Mouse (Mus musculus): ENCODE measurements around the gene Baiap2l1.
A peak's percentile ranks its signal among the peaks of the same experiment; 100 is the strongest.

The Baiap2l1 gene

DNA sequence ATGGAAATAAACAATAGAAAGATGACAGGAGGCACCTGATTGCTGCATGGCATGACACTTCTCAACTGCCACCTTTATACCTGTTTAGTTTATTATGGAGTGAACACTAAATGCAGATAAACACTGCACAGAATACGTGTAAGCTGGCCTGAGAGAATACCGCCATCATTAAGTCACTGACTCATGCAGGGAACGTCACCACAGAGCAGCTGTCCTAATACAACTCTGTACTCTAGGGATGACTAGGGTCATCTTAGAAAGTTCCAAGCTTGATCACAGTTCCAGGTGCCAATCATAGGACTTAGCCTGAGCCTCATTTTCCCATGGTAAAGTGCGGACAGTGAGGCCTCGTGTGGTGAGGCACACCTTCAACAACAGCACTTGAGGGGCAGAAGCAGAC lies 73.3 kb downstream of the Baiap2l1 start:
- no peak for DNase-seq (ENCODE audit: low read depth)

DNA sequence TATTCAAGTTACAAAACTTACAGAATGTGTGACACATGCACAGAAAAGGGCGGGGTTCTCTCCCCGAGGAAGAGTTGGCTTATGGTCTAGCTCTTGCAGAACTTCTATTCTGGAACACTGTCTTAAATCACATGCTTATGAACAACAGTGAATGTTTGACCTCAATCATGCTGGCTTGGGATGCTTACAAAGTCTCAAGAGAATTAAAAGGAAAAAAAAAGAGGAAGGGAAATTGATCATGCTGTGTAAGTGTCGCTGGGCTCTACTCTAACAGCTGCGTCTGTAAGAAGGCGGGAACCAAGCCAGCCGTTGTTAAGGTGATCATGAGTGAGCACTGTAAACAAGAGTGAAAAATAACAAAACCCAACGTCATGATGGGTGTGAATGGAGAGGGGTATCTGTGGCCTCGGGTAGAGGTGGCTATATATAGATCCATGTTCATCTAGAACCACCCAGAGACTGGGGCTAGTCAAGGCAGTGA lies 74.3 kb downstream of the Baiap2l1 start:
- DNase-seq (ENCODE audit: low read depth), result peak; percentile 84

DNA sequence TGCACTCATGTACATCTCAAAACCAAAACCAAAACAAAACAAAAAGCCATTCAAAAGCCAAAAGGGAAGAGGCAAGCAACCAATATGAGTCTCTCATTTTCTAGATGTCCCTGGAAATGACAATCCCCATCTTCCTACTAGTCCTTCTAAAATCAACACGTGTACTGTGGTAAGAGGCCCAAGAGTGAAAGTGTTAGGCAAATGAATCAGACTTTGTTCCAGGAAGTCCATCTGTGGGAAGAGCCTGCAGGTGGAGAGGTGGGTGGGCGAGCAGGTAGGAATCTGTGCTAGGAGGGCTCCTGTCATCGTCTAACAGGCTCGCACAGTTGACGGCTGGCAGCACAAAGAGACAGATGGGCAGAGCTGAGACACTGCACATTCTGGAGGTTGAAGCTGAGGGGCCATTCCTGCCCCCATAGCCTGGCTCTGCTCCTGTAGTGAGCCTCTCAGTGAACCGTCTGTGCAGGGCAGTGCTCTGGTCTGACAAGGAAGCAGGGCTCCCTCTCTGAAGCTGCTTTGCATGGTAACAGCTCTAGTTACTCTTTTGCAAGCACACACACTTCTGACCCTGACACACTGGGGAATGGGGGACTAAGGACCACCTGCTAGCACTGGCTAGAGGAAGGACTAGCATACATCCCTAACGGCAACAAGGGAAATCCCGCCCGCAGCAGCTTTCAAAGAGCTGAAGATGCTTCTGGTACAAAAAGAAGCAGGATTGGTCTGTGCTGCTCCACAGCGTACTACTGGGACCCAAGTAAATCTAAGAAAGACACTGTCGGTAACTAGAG lies 75.2 kb downstream of the Baiap2l1 start:
- DNase-seq (ENCODE audit: low read depth), result no peak

DNA sequence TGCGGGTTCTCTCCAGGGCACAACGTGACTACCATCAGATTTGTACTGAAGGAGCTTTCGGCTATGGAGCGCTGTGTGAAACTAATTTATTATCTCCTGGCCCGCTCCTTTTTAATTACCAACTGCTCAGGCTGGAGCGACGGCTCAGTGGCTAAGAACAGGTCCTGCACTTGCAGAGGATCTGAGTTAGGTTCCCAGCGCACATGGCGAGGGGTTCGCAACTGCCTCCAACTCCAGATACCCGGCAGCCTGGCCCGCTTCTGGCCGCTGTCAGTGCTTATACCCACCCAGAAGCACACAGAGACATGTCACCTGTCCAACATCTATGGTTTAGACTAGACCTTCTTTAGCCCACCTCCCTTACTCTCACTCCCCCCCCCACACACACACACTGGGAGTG lies 78.0 kb downstream of the Baiap2l1 start:
- DNase-seq (ENCODE audit: low read depth), result no peak

DNA sequence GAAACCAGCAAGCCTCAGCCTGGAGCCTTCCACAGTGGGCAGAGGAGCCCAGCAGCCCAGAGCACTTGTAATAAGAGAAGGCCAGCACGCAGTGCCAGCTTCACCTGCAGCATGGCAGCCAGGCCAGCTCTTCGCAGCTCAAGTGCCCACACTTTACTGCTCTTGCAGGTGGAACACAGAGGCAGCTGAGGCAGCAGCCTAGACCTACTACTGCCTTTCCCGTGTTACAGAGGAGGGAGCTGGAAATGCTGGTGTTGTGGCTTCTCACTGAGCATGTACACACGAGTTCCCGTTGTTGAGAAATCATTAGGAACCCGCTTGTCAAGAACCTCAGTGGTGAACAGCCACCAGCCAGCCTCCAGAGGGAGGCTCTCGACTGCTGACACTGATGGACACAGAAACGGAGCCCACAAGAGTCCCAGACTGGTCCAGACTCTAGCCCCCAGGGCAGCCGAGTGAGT lies 78.8 kb downstream of the Baiap2l1 start:
- no peak for DNase-seq (ENCODE audit: low read depth)

DNA sequence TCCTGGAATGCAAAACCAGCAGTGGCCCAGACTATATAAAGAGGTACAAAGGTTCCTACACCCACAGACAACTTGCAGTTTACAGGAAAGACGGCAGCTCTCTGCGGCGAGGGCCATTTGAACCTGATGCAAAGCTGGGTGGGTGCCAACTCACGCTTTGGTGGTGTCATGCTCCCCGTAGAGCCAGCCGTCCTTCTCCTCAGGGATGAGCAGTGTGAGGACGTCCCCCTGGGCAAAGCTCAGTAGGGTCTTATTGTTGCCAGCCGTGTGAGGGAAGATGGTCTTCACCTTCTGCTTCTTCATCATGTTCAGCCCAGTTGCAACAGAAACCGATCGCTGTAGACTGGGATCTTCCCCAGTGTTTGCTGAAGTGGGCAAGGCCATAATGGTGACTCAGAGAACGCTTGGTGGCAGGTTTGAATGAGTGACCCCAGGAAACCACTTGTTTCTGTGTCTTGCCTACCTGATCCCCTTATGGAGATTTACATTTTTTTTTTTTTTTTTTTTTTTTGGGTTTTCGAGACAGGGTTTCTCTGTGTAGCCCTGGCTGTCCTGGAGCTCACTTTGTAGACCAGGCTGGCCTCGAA lies 79.4 kb downstream of the Baiap2l1 start:
- no peak for DNase-seq (ENCODE audit: low read depth)

DNA sequence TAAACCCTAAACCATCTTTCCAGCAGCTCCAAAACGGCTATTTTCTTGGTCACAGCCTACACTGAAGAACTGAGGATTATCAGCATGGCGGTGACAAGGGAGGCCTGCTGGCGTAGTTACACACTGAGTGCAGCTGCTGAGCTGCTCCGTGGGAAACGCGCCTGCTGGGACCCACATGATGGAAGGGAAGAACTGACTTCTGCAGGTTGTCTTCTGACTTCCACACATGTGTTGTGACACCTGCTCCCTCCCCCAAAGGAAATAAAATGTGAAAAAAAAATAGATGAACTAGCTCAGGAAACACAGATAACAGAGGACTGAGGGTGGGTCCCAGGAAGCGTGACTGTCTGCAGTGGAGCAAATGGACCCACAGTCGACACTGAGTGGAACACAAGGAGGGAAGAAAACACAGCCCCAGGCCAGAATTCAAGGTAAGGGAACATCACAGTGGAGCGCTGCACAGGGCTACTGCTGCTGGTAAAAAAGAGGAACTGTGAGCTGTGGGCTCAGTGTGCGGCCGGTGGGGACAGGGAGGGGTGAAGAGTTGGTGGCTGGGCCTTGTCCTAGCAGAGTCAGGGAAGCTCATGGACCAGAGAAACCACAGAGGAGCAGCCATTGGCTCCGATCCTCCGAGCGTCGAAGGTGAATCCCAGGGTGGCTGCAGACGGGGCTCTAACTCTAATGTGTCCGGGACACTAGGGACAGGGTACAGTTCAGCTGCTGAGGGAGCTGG lies 80.8 kb downstream of the Baiap2l1 start:
- DNase-seq (ENCODE audit: low read depth), result no peak

DNA sequence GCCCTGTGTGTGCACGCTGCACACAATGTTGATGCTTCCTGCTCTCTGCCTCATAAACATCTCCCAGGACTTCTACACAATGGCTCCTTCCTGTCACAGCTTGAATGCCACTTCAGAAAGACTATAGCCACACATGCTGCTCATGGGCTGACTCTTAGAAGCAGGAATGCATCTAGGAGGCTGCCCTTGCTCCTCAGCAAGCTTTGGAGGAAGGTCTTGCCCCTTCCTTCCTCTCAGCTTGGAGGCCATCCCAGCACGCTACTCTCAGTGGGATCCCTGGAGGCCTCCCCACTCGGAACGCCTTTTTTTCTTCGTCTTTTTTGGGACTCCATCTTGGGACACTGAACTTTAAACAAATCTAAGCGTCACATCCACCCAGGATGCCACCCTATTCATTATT lies 83.0 kb downstream of the Baiap2l1 start:
- DNase-seq (ENCODE audit: low read depth), result no peak

DNA sequence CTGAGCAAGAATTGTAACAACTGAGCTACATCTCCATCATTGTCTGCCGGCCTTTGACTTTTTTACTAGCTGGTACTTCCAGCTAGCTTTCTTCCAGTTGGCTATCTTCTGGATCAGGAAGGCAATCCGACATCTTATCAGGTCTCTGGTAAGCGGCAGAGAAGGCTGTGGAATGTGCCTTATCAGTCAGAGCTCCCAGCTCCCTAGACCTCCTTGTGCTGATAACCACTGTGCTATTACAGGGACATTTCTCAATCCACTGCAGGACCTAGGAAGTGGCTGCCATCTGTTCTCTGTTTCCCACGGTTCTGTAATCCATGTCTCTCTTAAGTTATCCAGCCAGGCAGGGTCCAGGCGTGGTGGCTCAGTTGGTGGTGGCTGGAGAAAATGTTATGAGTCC lies 86.1 kb downstream of the Baiap2l1 start:
- DNase-seq (ENCODE audit: low read depth), result no peak

DNA sequence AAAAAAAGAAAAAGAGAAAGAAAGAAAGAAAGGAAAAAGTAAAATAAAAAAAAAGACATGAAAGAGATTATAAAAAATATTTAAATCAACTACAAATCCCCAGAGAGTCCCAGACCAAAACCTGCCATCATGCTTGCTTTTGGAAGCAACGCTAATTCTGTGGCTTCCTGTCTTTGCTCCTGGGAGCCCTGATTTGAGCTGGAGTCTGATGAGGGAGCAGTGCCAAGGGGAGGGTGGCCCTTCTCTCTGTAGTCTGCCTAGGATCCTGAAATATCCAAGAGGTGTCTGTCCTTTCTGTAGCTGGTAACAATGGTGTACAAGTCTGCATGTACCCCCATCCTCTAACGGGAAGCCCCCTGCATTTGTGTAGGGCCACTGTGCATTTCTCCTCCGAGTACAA lies 86.8 kb downstream of the Baiap2l1 start:
- DNase-seq (ENCODE audit: low read depth), result no peak

DNA sequence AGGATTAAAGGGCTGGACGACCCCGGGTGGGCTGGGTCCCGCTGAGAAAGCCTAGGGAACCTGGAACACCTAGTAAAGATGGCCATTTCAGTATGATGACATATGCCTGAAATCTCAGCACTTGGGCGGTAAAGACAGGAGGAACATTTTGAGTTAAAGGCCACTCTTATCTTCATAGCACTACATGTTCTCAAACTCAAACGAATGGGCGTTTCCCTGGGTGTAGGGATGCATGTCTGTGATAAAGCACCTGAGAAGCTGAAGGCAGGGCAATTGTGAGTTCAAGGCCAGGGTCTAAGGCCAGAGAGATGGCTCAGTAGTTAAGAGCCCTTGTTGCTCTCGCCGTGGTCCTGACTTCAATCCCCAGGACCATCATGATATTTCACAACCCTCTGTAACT lies 87.5 kb downstream of the Baiap2l1 start:
- no peak for DNase-seq (ENCODE audit: low read depth)

DNA sequence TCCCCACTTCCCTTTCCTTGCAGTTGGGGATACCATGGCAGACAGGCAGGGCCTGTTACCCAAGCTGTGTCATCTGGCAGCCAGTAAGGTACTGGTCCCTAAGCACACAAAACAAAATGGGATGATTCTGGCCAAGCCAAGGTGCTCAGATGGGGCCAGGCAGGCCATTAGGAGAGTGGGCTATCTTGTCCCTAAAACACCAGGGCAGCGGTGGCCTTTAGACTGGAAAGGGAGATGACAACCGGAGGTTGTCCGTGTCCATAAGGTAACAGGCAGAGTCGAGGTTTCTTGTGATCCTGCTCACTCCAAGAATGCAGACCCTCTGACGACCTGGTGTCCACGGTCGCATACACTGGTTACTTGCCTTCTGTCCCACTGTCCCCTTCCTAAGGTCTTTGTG lies 88.0 kb downstream of the Baiap2l1 start:
- no peak for DNase-seq (ENCODE audit: low read depth)

DNA sequence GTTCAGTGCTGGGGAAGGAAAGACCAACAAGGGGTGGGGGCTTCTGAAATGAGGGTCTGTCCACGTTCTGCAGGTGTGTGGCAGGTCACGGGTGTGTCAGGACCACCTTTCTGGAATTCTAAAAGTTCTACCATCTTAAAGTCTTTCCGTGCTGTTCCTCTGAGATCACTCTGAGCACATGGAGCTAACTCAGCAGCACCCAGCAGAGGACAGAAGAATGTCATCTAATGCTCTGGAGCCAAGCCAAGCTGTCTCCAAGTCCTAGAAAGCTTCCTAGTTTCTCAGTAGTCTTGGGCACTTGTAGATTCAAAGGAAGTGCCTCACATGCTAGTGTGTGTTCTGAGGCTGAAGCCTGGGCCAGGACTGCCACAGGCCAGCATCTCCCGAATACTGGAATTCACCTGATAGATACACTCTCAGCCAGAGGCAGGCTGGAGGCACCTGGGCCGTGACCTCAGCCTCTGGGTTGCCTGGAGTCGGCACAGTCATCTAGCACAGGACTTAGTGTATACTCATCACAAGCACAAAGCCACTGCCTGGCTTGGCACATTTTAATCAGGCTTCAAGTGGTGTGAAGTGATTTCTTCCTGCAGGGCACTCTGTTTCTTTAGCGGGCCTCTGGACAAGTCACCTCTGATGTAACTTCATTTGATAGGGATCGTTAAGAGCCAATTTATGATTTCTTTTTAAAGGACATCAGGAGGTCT lies 90.2 kb downstream of the Baiap2l1 start:
- peak; percentile 92 for DNase-seq (ENCODE audit: low read depth)

DNA sequence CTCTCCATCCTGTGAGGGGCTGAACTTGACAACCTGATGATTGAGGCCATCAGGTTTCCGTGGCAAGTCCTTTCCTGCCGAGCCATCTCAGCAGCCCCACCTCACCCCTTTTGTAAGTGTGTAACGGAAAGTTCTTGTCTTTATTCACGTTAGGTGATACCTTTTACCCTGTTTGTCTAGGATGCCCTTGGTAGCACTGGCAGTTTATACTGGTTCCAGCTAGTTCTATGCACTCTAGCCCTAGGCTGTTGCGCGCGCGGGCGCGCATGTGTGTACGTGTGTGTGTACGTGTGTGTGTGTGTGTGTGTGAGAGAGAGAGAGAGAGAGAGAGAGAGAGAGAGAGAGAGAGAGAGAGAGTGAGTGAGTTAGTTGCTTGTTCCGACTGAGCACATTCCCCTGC lies 94.4 kb downstream of the Baiap2l1 start:
- no peak for DNase-seq (ENCODE audit: low read depth)

DNA sequence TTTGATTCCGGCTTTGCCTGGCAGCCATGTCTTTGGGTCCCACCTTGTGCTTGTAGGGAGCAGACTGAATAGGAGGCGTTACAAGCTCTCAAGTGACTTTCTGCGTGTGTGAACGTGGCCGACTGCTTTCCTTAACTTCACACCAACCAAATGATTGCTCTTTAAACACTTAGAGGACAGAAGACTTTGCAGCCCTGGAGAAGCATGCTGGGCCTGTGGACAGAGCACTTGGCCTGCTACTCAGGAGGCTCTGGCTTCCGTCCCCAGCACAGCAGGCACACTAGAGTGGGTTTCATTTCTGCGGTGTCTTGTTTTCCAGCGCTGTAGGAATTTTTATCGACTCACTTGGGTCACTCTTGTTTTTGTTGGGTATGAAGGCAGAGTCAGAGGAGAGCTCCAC lies 94.8 kb downstream of the Baiap2l1 start:
- DNase-seq (ENCODE audit: low read depth), result no peak

DNA sequence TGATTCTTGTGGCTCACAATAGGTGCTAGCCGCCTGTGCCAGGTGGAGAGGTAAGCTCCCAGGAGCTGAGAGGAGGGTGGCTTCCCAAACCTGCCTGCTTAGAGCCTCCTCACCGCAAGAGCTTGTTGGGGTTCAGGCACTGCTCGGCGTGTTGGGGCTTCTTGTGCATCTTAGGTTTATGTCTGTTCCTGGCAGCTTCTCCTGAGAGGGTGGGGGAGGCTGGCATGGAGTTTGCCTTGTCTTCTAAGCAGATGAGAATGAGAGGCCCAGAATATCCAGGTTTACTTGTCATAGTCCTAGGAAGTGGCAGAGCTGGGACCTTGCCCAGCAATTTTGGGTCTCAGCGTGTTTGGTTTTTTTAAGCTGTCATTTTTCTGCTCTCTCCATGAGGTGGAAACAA lies 96.1 kb downstream of the Baiap2l1 start:
- no peak for DNase-seq (ENCODE audit: low read depth)

DNA sequence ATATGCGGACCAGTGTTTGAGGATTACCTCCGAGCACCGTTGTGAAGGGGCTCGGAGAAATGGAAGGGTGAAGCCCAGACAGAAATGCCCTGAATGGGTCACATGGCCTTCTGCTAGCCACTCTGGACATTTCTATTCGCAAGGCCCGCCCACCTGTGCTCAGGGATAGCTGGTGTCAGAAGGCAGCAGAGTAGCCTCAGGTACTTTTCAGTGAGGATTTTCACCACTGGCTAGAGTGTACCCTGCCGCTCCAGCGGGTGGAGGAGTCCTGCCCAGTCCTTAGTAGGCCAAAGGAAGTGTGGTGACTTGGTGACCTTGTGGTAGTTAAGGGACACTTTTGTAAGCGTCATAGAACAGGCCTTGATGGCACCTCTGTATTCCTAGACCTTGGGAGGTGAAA lies 96.6 kb downstream of the Baiap2l1 start:
- DNase-seq (ENCODE audit: low read depth), result no peak

DNA sequence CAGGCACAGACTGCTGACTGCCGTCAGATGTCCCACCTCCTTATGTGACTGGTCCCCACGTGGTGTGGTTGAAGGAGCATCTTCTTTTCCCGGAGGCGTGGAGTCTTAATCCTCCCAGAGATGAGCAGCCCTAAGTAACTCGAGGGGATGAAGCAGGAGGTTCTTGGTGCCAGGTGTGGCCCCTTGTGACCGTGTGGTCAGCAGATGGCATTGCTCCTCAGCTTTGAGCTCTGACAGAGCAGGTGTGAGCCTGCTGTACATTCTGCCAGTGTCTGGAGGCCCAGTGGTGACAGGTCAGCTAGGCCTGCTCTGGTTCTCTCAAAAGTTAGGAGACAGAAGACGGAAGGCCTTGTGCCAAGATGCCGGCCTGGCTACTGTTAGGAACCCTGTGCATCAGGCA lies 97.4 kb downstream of the Baiap2l1 start:
- DNase-seq (ENCODE audit: low read depth), result no peak

DNA sequence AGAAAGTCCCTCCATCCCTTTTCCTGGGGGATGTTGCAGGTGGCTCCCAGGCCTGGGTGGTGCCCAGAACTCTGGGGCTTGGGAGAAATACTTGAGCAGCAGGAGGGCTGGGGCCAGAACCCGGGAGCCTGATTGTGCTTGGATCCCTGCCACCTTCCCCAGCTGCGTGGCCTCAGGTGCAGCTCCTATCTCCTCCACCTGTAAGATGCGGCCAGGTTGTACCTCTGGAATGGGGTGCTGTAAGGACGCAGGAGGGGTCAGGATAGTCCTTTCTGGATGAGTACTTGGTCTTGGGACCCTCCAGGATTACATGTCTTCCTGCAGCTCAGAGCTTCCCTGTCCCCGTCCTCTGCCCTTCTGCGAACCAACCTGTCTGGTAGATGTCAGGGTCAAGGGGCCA lies 98.7 kb downstream of the Baiap2l1 start:
- no peak for DNase-seq (ENCODE audit: low read depth)

DNA sequence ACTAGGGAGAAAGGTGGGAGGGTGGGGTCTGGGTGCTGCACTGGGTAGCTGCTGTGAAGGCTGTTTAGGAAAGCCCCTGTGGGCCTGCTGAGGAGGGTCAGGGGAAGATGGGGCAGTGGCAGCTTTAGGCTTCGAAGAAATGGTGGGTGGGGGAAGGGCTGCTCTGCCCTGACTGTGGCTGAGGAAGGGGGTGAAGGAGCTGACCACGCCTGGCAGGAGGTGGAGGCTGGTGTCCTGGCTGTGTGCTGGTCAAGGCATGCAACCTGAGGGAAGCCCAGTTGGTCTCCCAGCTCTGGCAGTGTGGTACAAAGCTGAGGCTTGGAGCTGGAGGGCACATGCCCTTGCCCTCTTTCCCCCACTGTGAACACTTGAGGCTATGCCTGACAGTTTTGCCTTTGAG lies 99.2 kb downstream of the Baiap2l1 start:
- DNase-seq (ENCODE audit: low read depth), result no peak

DNA sequence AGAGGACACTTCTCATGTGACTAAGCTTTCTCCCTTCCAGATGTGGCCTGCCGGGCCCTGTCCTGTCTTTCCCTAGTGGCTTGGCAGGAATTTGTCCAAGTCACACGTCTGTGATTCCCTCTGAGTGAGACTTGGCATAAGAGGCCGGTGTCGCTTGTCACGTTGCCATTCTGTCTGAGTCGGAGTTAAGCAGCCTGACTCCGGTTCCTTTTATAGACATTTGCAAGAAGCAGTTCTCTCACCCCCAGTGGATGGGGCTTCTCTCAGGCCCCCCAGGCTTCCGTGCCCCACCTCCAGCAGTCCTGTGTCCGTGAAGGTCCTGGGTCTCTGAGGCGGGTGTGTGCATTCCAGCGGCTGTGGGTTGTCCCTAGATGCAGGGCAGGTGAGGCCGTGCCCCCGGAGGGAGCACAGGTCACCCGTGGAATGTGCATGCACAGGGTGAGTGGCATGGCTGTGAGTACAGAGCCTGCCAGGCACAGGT lies 99.7 kb downstream of the Baiap2l1 start:
- no peak for DNase-seq (ENCODE audit: low read depth)

DNA sequence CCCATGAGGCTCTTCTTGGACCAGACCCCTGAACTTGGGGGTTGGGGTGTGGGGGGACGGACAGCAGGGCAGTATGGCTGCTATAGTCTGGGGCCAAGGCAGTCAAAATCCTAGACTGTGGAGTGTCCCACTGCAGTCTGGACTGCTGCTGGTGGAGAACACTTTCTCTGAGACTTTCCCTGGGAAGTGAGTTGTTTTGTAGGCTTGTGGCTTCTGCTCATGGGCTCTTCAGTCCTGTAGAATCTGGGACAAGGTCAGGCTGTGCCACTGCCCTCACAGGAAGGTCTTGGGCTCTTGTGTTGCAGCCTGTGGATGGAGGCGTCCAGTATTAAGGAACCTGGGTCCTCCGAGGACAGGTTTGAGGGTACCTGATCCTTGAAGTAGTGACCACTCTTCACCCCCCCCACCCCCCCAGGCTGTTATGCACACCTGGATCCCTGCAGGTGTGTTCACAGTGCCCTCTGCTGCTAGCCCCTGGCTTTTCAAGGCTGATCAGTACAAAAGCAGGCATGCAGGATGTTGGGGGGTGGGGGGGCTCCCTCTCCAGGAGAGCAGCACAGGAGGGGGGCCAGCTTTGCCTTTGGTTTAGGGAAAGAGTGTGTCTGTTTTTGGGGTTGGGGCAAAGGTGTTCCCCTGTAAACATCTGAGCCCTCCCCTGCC lies 100.3 kb downstream of the Baiap2l1 start:
- no peak for DNase-seq (ENCODE audit: low read depth)
